ENCODE assay signal across 14 mouse cellular contexts in genomic region chr4:62509946-62510345, GRCm38 (mm10). TPM values are rescaled to one million over a fixed set of nuclear protein-coding genes. Genes with fewer than 3 reads are reported as not detected.
DNase-seq lines count a peak whose midpoint lies in the region; TF ChIP-seq lines count a peak whose summit lies in the region.
"Had no signal": no experiment of that assay in that cellular context is flagged by ENCODE, and none has a peak within 500 bp of the region (broad histone marks: within the 10 kb centered on the region; RNA-seq: fewer than 3 reads in every experiment).

No protein-coding gene starts in this region.

- peak; percentile 40 to 44 for DNase-seq in cerebellum, postnatal 10 days
- DNase-seq in cerebellum, adult 11 months: no peak
- peak; percentile 65 for DNase-seq in urinary bladder, postnatal 14 days (ENCODE audit: low spot score)
- DNase-seq in urinary bladder, postnatal 36 days (ENCODE audit: low spot score in 2 of 2): no peak
- DNase-seq in kidney, postnatal 25 days: peak; percentile 86 to 94
- peak; percentile 81 for DNase-seq in testis, postnatal 14 days (ENCODE audit: low spot score)
- DNase-seq in layer of hippocampus, adult 2 months (ENCODE audit: low spot score in 2 of 2): no peak
- no peak for DNase-seq in right cerebral cortex, postnatal 14 days
- DNase-seq: layer of hippocampus, adult 9-11 months had no signal

- TF ChIP-seq CTCF in layer of hippocampus, adult 2 months (conservative IDR thresholded peaks at IDR 0.05): no peak

- no peak overlapping the region for H3K27ac ChIP-seq in layer of hippocampus, adult 2 months
- H3K27ac ChIP-seq: embryonic facial prominence, embryonic 10.5 days; limb, embryonic 15.5 days; midbrain, embryonic 12.5 days had no signal

- no peak overlapping the region for H3K4me3 ChIP-seq in layer of hippocampus, adult 2 months
- H3K4me3 ChIP-seq: embryonic facial prominence, embryonic 10.5 days; limb, embryonic 15.5 days; midbrain, embryonic 12.5 days had no signal

RNA-seq across cellular contexts. Expression of gene Hdhd3, which starts 6.7 kb away (rescaled TPM):
- 10 to 100 TPM in 1 of 2 experiments, 1 to 10 TPM in 1; 7.9 to 11.1 TPM for total RNA-seq in layer of hippocampus, adult 2 months (2021)

RNA-seq across cellular contexts. Expression of gene Alad, which starts 9.8 kb away (rescaled TPM):
- 10 to 100 TPM; 24.6 to 31.5 TPM for total RNA-seq in layer of hippocampus, adult 2 months (2021)

RNA-seq across cellular contexts. Expression of gene Pole3, which starts 14.9 kb away (rescaled TPM):
- total RNA-seq in layer of hippocampus, adult 2 months (2021): 10 to 100 TPM; 28.0 to 28.5 TPM

RNA-seq across cellular contexts. Expression of gene 4933430I17Rik, which starts 15.2 kb away (rescaled TPM):
- under 1 TPM in 1 of 2 experiments, not detected in 1; 0.44 TPM for total RNA-seq in layer of hippocampus, adult 2 months (2021)

RNA-seq across cellular contexts. Expression of gene Bspry, which starts 30.1 kb away (rescaled TPM):
- under 1 TPM; 0.64 to 0.69 TPM for total RNA-seq in layer of hippocampus, adult 2 months (2021)
- total RNA-seq: gastrocnemius, adult 18-20 months; heart, postnatal 25 days had no signal

Comparison
In these comparisons a context has a peak if more than half of its experiments do, and no peak if none do; other contexts are left out.
1. DNase-seq: peak in cerebellum, postnatal 10 days (2 of 2), urinary bladder, postnatal 14 days (single experiment), kidney, postnatal 25 days (2 of 2) and testis, postnatal 14 days (single experiment); none in cerebellum, adult 11 months (single experiment), urinary bladder, postnatal 36 days (0 of 2), layer of hippocampus, adult 2 months (0 of 2) and right cerebral cortex, postnatal 14 days (single experiment).